Mouse (Mus musculus) megakaryocyte, embryonic 14.5 days (primary cell): ENCODE data around the gene Polk. TPM values are rescaled to one million over a fixed set of nuclear protein-coding genes. Genes with fewer than 3 reads are reported as not detected.
A peak's percentile ranks its signal among the peaks of the same experiment; 100 is the strongest.

Source experiments
- H3K27me3 ChIP-seq: replicated peaks from 2 replicates; pipeline ENCODE3; 2012; ENCODE audit warnings: inconsistent platforms
- H3K36me3 ChIP-seq: replicated peaks from 2 replicates; pipeline ENCODE3; 2012; ENCODE audit warnings: low read length, inconsistent platforms, mixed read lengths
- H3K4me1 ChIP-seq: 2 replicates; pipeline ENCODE4 v1.6.1; 2012; ENCODE audit warnings: inconsistent platforms
- H3K4me3 ChIP-seq: replicated peaks from 2 replicates; pipeline ENCODE3; 2012; ENCODE audit warnings: moderate library complexity, mild to moderate bottlenecking, inconsistent platforms
- H3K9me3 ChIP-seq: 2 replicates; pipeline ENCODE4 v1.6.1; 2012; ENCODE audit warnings: inconsistent platforms
- FLI1 ChIP-seq: IDR thresholded peaks from 2 replicates; pipeline ENCODE4 v1.6.1; 2012; ENCODE audit warnings: low read length, inconsistent platforms, mixed read lengths
- GATA1 ChIP-seq: IDR thresholded peaks from 3 replicates; pipeline ENCODE4 v1.6.1; 2012; ENCODE audit warnings: mixed read lengths, low read length, inconsistent platforms, borderline replicate concordance
- polyA plus RNA-seq: library from polyadenylated mRNA; stranded (reverse); fragments of >175 nt; gene quantifications from 2 replicates; pipeline ENCODE4 v1.2.3, GENCODE M21; 2012; ENCODE audit warnings: low replicate concordance; ENCODE audit not compliant: insufficient read depth

Polk gene
- 0.57 TPM in 1 of 2 replicates, not detected in the other for polyA plus RNA-seq

DNA sequence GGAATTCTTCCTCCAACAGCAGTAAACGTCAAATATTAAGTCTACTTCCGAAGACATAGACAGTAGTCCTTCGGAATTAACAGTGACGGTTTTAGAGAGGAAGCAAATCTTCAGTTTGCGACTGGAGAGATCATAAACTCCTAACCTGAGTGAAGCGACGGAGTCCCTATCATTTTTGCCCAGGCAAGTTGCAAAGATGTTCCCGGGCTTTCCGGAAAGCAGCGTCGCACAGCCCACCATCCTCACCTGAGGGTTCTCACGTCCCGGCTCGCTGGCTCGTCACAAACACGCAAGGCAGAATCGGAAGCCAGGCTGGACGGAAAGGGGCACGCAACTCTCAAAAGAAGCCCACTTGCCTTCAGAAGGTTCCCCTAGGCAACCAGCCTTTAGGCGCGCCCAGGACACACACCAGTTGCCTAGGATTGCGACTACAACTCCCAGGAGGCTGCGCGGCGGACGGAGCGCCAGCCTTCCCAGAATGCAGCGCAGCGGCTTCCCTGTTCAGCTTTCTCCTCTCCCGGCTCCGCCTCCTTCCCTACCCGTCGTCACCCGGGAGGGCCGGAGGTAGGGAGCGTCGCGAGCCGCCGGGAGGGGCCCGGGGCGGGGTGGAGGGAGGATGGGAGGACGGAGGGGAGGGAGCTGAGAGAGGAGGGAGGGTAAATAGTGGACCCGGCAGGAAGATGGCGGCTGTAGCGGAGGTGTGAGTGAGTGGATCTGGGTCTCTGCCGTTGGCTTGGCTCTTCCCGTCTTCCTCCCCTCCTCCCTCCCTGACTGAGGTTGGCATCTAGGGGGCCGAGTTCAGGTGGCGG, at the start of gene Polk, which contains the start of gene Col4a3bp:
TSS of gene Polk (minus strand) at position 499 of the 809 bp plus-strand sequence.
TSS of gene Col4a3bp (plus strand) at position 538 of the 809 bp plus-strand sequence.
- Histone ChIP-seq H3K9me3 (no peaks in the 10 kb centered on the region), H3K27me3 (no peaks in the 10 kb centered on the region), H3K4me3 (peak within 1 kb of the TSS; percentile 99), H3K4me1 (peaks cover 29% of the 10 kb centered on the region), H3K36me3 (peaks cover 6% of the 10 kb centered on the region)
- TF ChIP-seq FLI1: no peak
- no peak for TF ChIP-seq GATA1

DNA sequence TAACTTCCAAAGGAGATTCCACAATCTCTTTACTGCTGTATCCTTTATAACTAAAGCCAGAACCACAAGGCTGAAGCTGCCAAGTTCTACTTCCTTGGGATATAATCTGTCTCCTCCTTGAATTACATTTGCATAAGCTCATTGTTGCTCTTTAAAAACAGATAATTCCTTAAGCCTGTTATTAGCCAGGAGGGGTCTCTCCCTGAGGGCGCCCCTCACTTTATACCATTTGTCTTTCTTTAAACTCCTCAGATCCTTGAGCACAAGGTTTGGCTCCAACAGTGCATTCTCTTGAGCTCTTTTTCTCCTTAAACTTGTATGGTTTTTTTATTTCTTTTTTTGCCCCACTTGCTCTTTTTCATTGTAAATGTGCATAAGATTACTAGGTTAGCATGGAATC, 46.3 kb upstream of the Polk start:
- no peak overlapping the region for H3K4me3 ChIP-seq
- peaks cover 26% of the 10 kb centered on the region for H3K4me1 ChIP-seq
- H3K36me3 ChIP-seq: peaks cover 37% of the 10 kb centered on the region
- no peaks in the 10 kb centered on the region for H3K9me3 ChIP-seq
- TF ChIP-seq GATA1 (no peak), FLI1 (no peak)
- no peaks in the 10 kb centered on the region for H3K27me3 ChIP-seq

DNA sequence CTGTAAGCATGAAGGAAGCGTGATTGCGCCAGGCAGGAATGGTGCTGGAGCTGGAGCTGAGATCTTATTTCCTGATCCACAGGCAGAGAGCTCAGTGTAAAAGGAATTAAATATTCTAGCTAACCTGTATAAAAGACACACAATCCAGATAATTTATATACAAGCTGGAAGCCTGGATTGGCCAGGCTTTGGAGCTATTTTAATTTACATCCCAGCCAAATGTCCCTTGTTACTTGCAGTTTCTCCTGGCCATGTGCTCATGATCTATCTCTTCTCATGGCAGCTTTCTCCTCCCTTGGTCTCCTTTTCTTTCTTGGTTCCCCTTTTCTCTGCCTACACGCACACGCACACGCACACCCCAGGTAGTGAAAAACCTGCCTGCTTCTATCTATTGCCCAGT, 44.2 kb upstream of the Polk start:
- H3K4me1 ChIP-seq: peaks cover 32% of the 10 kb centered on the region
- H3K9me3 ChIP-seq: no peaks in the 10 kb centered on the region
- no peaks in the 10 kb centered on the region for H3K27me3 ChIP-seq
- H3K36me3 ChIP-seq: peaks cover 37% of the 10 kb centered on the region
- H3K4me3 ChIP-seq: no peak overlapping the region
- no peak for TF ChIP-seq GATA1
- no peak for TF ChIP-seq FLI1

DNA sequence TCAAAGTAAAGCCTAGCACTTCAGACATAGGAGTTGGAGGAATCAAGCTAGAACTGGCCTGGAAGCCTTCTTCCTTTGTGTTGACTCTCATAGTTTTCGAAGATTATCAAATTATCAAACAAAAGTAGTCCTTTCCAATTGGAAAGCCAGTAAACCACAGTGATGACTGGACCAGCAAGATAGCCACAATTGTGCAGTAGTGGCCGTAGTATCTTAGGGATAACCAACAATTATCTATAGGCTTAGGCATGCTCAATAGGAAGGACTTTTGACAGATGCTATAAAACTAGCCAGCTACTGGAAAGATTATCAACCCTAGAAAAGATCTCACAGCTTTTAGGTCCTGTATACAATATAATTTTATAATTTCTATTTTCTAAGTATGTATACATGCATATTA, 41.8 kb upstream of the Polk start:
- Histone ChIP-seq H3K9me3 (no peaks in the 10 kb centered on the region), H3K36me3 (peaks cover 32% of the 10 kb centered on the region), H3K4me3 (no peak overlapping the region), H3K4me1 (peaks cover 22% of the 10 kb centered on the region), H3K27me3 (no peaks in the 10 kb centered on the region)
- TF ChIP-seq GATA1 (no peak), FLI1 (no peak)

DNA sequence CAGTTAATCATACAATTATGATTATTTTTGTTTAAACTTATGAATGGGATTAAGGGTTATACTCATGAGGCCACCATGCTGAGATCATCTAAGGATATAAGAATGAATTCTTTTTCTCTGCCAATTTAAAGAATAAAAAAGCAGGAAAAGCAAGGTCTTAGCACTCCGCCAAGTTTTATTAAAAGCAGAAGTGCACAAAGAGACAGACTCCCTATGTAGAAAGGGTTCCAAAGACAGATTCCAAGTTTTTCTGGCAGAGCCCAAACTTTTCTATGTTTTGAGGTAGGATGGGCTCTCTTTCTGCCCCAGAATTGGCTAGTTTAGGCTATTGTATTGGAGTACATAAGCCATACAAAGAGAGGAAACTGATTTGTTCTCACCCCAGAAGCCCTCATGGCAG, 37.6 kb upstream of the Polk start:
- Histone ChIP-seq H3K9me3 (no peaks in the 10 kb centered on the region), H3K4me1 (peaks cover 18% of the 10 kb centered on the region), H3K27me3 (no peaks in the 10 kb centered on the region), H3K36me3 (peaks cover 14% of the 10 kb centered on the region), H3K4me3 (no peak overlapping the region)
- TF ChIP-seq GATA1: no peak
- TF ChIP-seq FLI1: no peak

DNA sequence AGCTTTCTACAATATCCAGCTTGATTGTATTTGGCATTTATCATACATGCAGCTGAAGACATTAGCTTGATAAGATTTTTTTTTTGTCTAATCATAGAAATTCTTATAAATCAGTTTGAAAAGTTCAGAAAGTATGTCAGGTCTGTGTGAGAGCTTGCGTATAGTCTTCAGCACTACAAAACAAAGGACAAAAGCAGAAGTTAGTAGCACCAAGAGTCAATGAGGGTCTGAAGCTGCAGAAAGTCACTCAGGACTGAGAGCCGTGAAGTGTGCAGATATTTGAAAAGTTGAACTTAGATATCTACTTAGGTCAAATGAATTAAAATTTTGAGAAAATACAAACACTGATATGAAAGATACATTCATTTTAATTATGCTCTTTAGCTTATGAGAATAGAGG, 36.7 kb upstream of the Polk start:
- H3K9me3 ChIP-seq: no peaks in the 10 kb centered on the region
- H3K27me3 ChIP-seq: no peaks in the 10 kb centered on the region
- H3K36me3 ChIP-seq: peaks cover 9% of the 10 kb centered on the region
- TF ChIP-seq GATA1: no peak
- no peak for TF ChIP-seq FLI1
- peaks cover 15% of the 10 kb centered on the region for H3K4me1 ChIP-seq
- H3K4me3 ChIP-seq: no peak overlapping the region

DNA sequence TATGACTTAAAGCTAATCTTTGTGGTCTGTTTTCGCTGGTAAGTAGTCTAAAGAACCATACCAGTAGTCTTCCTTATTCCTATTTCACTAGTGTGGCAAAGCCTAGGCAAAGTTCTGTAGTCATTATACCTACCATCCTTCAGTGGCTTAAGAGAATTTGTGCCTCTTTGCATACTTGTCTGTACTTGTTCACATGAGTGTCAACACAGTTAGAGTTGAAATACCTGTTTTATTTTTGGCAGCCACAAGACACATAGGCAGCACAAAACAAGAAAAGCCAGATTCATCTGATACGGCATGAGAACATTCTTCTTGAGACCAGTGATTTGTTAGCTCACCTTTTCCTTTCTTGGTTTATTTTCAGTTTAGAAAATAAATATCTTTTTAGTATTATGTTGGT, 31.8 kb upstream of the Polk start:
- no peak for TF ChIP-seq GATA1
- peaks cover 4% of the 10 kb centered on the region for H3K4me1 ChIP-seq
- no peak overlapping the region for H3K4me3 ChIP-seq
- no peaks in the 10 kb centered on the region for H3K9me3 ChIP-seq
- no peaks in the 10 kb centered on the region for H3K27me3 ChIP-seq
- H3K36me3 ChIP-seq: peaks cover 30% of the 10 kb centered on the region

DNA sequence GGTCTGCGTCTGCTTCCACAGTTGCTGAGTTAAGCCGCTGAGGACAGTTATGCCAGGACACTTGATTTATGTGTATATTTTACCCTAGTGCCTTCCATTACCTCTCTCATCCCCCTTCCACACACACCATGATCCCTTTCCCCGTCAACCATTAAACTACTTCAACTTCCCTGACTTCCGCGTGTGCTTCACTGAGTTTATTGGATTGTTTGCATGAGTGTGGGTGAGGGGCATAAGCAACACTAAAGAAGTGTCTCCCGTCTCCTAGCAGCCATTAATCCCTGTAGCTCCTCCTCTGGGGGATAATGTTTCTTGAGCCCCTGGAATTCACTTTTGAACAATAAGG, 28.6 kb upstream of the Polk start:
- H3K9me3 ChIP-seq: no peaks in the 10 kb centered on the region
- peaks cover 44% of the 10 kb centered on the region for H3K36me3 ChIP-seq
- no peaks in the 10 kb centered on the region for H3K27me3 ChIP-seq
- TF ChIP-seq GATA1 (no peak), FLI1 (no peak)
- no peak overlapping the region for H3K4me3 ChIP-seq
- H3K4me1 ChIP-seq: peaks cover 23% of the 10 kb centered on the region; the same call in 1 of the 2 replicates

DNA sequence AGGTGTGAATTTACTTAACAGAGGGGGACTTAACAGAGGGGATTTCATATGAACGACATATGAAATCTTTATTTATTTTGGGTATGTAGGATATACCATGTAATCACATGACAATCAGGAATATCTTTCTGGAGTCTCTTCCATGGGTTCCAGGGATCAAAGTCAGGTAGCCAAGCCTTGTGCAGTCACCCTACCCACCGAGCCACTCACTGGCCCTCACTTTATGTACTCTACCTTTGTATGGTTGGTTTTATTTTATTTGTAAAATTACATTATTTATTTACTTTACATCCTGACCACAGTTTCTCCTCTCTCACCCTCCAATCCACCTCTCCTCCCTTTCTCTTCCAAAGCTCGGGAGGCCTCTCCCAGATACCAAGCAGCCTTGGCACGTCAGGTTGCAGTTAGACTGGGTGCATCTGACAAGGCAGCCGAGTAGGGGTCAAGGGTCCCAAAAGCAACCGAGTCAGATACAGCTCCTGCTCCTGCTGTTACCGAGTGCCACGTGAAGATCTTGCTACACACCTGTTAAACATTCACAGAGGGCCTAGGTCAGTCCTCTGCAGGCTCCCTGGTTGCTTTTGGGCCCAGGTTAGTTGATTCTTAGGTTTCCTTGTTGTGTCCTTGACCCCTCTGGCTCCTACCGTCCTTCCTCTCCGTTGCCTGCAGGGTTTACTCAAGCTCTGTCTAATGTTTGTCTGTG, 28.1 kb upstream of the Polk start:
- H3K4me1 ChIP-seq: peaks cover 25% of the 10 kb centered on the region; the same call in 1 of the 2 replicates
- peaks cover 46% of the 10 kb centered on the region for H3K36me3 ChIP-seq
- no peak overlapping the region for H3K4me3 ChIP-seq
- H3K9me3 ChIP-seq: no peaks in the 10 kb centered on the region
- no peaks in the 10 kb centered on the region for H3K27me3 ChIP-seq
- TF ChIP-seq FLI1 (no peak), GATA1 (no peak)

DNA sequence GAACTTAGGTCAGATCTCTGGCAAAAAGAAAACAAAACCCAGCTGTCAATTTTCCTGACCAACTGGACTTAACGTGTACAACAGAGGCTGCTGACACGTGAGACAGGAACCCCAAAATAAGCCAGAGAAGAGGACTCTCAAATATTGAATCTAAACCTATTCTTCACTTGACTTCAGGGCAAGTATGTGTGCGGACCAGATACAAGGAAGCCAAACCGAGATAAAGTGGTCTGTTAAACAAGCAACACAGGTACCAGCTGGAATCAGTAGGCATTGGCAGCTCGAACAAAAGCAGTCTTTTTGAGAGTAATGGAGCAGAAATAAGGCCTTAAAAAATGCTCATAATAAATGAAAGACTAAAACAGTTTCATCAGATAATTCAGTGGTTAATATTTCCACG, 25.6 kb upstream of the Polk start:
- peaks cover 25% of the 10 kb centered on the region; the same call in 1 of the 2 replicates for H3K4me1 ChIP-seq
- no peak for TF ChIP-seq FLI1
- TF ChIP-seq GATA1: no peak
- no peaks in the 10 kb centered on the region for H3K27me3 ChIP-seq
- no peak overlapping the region for H3K4me3 ChIP-seq
- H3K9me3 ChIP-seq: no peaks in the 10 kb centered on the region
- H3K36me3 ChIP-seq: peaks cover 46% of the 10 kb centered on the region
